Mouse (Mus musculus) layer of hippocampus, adult 11-12 months (tissue): Measurements from ENCODE around the gene Mast4.
A peak's percentile ranks its signal among the peaks of the same experiment; 100 is the strongest.

ENCODE experiments used
- DNase-seq: peaks from one replicate; pipeline ENCODE4 v3.0.0; 2022; ENCODE audit warnings: low spot score

Mast4 gene

GRCm38 (mm10) chr13:103048954-103049353, 285.3 kb downstream of the Mast4 start:
- no peak for DNase-seq

- no peak for DNase-seq
These were observed 290.6 kb downstream of the Mast4 start for GRCm38 (mm10) chr13:103043692-103044091.

DNA sequence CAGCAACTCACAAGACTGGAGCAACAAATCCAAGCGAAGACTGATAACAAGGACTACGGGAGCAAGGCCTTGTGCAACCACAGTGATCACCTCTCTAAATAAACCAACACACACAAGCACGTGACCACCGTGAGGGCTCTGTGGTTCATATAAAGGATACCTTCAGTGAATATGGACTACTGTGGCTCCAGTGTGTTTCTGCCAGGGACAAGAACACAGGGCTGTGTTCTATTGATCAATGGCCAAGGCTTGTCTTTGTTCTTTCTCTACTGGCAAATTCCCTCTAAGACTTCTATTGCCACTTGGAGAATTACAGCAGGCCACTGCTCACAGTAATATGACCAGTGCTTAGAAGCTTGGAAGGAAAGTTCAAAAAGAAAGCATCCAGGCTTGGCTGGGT, 291.3 kb downstream of the Mast4 start:
- peak; percentile 39 for DNase-seq

DNA sequence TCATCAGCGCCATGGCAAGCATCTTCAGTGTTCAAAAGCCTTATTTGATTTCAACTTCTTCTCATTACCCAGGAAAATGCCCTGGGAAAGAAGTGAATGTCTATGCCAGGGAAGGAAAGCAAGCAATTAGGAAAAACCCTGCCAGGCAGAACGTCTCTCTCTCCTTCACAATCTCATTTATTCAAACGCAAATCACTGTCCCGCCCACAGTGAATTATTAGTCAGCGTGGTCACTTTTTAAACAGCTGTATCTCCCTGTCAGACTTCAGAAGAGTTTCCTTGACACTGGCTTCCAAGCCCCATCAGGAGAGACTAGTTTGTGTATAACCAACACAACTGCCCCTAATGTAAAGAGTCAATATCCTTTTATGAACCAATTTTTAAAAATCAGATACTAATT, 296.8 kb downstream of the Mast4 start:
- no peak for DNase-seq

GRCm38 (mm10) chr13:103029377-103029776, 304.9 kb downstream of the Mast4 start:
- no peak for DNase-seq

DNA sequence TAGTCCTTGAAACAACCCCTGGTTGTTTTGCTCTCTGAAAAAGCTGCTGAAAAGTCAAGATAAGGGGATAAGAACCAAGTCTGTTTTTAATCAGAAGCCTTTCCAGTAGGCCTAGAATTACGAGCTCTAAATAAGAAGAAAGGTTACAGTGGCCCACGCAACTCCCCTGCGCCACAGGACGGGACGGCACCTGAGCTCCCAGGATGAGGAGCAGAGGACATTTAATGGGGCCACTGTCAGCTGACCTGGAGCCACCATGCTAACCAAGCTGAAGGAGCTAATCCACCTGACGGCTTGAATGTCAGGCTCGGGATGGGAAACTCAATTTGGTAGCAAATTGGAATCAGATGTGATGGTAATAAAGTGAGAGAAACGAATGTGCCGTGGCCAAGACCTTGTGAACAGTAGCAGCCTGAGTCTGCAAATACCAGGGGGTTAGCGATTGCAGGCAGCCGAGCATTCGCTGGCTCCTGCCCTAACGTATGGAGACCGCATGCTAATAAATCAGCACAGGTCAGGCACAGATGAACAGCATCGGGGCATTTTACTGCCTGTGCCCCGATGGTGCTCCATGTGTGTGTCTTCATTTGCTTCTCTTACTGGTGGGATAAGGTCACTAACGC, 306.7 kb downstream of the Mast4 start:
- no peak for DNase-seq

GRCm38 (mm10) chr13:103025461-103025860, 308.8 kb downstream of the Mast4 start:
- DNase-seq: no peak

DNA sequence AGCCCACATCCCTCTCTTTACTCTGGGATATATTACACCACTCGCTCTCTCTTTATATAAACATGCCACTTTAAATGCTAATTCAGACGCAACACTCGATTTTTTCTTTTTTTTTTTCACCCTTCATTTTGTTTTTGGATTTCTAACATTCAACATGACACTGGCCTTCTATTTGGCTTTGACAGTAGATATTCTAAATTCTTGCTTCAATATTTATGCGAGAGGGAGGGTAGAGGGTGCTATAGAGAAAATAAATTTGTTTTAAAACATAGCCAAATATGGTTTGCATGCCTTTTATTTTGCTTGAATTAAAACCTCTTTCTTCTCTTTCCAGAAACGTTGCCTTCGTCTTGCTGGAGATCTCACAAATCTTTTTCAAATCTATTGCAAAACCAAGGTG, 315.8 kb downstream of the Mast4 start:
- no peak for DNase-seq

DNA sequence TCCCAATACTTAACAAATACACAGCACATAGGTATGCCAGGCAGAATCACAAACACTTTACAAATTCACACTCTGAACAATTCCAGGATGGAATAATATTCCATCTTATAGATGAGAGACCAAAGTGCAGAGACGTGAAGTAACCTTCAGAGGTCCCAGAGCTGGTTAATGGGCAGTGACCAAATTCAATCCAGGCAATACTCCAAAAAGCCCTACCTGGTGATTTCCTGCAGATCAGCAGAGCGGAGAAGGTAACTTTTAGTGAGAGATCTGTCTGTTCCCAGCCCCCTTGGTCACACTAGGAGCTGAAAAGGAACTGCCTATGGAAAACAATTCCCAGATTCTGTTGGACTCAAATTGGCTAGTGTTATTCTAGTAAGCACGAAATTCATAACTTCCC, 316.6 kb downstream of the Mast4 start:
- no peak for DNase-seq

DNA sequence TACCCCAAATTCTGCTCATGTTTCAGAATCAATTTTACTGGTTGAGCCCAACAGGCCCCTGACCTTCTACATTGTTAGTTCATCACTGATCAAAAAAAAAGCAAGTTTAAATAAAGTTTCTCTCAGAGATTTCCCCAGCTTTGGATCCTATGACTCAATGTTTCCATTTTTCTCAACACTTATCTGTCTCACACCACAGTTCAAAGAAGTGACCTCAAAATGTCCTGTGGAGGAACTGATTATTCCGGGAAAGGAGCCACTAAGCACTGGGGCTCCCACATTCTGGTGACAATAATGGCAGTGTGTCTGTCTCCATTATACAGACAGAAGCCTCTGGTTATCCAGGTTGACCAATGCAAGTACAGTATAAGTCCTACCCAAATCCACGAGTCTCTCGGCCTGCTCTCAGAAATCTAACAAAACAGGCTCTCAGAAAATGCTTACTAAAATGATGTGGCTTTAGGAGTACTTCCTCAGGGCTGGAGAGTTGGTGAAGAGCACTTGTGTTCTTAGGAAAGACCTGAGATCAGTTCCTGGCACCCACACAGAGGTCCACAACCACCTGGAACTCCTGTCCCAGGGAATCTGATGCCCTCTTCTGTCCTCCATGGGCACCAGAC, 319.1 kb downstream of the Mast4 start:
- DNase-seq: no peak

- DNase-seq: peak; percentile 52
These were observed 319.7 kb downstream of the Mast4 start for GRCm38 (mm10) chr13:103014631-103015030.

- DNase-seq: no peak
These were observed 320.1 kb downstream of the Mast4 start for GRCm38 (mm10) chr13:103014222-103014621.

DNA sequence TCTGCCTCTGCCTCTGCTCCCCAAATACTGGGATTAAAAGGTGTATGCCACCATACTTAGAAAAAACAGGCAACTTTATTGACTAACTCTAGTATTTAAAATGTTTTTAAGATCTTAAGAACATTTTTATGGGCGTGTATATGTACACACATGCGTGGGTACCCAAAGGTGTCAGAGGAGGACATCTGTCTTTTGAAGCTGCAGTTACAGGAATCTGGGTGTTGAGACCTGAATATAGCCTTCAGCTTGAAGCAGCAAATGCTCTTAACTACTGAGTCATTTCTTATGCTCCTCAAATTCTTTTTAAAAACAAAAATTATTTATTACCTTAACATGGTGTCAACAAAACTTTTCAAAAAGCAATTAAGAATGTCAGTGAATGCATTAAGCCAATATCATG, 329.1 kb downstream of the Mast4 start:
- DNase-seq: no peak

DNA sequence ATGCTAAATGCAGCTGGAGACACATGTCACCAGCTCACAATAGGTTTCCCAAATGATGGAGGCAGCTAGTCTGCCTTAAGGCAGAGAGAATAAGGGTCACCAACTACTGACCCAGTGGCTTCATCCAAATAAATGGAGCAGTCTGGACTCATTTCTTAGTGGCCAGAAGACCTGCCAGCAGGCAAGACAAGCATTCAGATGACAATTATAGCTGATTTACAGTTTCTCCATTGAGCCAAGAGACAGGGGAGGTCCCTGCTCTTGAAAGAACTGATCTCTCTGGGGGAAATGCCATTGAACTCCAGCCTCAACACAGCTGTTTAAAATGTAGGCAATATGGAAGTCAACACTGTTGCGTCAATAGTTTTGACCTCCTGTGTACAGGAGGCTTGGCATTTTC, 332.5 kb downstream of the Mast4 start:
- no peak for DNase-seq

- DNase-seq: no peak
These were observed 333.4 kb downstream of the Mast4 start for GRCm38 (mm10) chr13:103000891-103001290.

DNA sequence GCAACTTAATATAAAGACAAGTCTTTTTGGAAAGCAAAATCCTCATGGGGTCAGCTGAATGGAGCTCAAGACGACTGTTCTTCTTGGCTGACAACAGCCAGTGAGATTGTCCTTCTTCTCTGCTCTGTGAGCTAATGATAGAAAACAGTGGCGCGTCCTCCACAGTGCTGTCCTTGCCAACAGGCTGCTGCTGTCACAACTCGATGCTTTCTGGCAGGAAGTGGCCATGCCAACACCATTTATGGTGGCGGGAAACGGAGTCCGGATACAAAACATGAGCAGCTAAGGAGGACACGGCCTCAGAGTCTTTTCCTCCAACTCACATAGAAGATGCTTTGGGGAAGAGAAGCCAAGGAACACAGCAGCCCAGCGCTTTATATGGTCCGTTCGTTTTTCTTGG, 340.2 kb downstream of the Mast4 start:
- no peak for DNase-seq

DNA sequence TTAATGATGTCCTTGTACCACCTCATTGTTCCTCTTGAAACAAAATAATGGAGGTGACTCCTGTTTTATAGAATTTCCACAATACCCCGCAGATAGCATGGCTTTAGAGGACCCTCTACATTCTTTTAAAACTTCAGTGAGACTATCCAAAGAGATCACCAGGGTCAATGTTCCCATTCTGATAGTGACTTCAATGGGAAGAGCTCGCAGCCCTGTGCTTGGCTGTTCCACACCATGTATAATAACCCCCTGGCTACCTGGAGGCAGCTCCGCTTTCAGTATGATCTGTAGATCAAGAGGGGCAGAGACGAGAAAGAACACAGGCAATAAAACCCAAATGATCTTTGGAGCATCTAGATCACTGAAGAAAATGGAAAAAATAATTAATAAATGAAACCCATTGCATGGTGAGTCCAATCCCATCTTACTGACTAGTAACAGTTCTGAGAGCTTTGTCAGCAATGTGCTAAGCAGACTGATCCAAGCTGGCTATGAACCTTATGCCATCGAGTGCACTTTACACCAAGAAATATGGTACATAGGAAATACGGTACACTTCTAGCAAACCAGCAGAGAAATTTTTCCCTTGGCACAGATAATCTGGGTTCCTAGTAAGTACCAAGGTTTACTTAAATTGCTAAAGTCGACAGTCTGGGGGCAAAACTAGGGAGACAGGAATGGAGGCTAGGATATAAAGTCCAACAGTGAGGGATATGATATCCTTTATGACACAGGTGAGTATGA, 341.4 kb downstream of the Mast4 start:
- no peak for DNase-seq

DNA sequence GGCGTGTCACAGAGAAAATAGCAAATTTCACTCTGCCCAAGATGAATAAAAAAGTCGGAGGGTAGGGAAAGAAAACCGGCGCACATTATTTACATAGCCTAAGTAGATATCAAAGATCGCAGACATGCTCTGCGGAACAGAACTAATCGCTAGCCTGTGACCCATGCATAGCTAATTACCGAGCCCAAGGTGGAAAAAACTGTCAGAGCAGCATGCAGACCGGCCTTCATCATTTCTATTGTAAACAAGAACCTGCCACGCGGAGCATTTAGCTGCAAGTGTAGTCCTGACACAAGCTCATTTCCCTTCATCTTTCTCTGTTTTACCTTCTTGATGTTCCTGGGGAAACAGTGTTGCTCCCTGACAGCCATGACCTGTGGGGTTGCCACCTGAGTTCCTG, 342.4 kb downstream of the Mast4 start:
- DNase-seq: no peak

DNA sequence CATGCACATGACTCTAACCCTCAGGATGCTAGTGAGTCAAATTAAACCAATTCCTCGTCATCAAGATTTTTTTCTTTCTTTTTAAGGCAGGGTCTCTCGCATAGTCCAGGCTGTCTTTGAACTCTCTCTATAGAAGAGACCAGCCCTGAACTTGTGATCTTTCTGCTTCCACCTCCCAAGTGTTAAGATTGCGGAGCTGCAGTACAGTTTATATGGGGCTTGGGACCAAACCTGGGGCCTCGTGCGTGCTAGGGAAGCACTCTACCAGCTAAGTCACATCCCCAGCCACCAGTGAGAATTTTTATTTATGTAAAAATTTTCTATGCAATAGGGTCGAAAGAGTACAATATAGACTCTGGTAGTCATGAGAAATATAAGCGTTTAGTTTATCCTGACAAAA, 343.1 kb downstream of the Mast4 start:
- no peak for DNase-seq

DNA sequence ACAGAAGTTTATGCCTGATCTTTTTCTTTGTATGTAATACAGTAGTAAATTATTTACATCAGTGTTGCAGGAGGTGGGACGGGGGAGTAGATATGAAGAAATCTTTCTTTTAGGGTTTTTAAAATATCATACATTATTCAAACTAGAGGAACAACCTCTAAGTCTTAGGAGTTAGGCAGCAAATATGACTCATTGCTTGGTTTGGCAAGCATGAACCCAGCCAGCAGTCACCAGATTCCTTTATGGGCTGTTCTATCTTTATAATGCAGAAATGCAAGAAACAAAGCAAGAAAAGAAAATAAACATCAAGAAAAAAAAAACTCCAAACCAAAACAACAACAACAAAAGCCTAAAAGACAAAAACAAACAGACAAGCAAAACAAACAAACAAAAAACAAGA, 344.2 kb downstream of the Mast4 start:
- no peak for DNase-seq

DNA sequence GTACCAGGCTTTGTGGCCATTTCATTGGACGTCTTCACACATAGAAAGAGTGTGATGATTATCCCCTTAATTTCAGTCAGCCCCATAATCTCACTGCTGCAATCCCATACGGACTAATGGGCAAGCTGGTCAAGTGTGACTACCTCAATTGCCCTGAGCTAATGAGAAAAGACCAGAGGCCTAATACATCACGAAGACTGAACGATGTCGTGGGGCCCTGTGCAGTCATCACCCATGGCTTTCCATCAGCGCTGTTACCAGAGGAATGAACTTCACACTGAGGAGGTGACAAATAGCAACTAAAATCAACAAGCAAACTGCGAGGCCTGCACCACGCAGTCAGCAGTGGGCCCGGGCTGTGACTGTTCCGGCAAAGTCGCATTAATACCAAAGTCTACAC, 344.7 kb downstream of the Mast4 start:
- no peak for DNase-seq

- DNase-seq: no peak
These were observed 345.3 kb downstream of the Mast4 start for GRCm38 (mm10) chr13:102988976-102989375.

DNA sequence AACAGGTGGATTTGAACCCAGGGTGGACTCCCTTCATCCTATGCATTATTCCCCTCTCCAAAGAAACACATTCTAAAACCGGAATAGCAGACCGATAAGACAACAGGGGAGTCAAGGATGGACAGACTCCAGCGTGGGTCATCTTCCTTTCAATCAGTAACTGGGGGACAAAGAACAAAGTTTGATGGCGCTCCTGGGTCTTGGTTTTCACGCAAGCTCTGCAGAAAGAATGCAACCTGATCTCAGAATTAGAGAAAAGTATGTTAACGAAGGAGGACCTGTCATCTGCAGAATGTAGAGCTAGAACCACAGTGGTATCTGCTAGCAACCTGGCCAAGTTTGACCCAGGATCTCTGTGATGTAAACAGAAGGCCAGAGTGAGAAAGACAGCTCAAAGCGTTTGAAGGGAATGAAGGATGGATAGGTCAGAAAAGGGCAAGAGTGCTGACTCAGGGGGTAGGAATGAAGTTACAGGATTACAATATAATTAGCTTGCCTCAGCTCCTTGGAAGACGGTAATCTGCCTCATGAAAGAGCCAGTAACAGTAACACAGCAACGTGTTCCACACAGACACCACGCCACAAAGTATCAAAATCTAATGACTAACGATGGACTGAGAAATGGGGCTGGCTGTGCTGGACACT, 345.9 kb downstream of the Mast4 start:
- no peak for DNase-seq
